Mouse (Mus musculus) ES-Bruce4 (cell line): ENCODE measurements at regions not wholly inside any gene's neighbourhood (a gene's known extent, or its start where the extent isn't known, plus 50 kb on each side); places are given as distances from the start of the nearest gene placed in this dataset.

Source experiments
- CTCF ChIP-seq: IDR thresholded peaks from one replicate; pipeline ENCODE4 v1.8.1; 2011; ENCODE audit warnings: low read depth, low read length
- POLR2A ChIP-seq: IDR thresholded peaks from one replicate; pipeline ENCODE4 v1.8.1; 2011; ENCODE audit warnings: low read length; ENCODE audit not compliant: insufficient read depth

GRCm38 (mm10) chr13:119283448-119283847 is 145.0 kb upstream of the Paip1 start:
- peak; percentile 40 for TF ChIP-seq CTCF
- TF ChIP-seq POLR2A: no peak
